8 mouse cellular contexts compared by ENCODE assay signal in genomic region chr3:51276421-51277111, GRCm38 (mm10). TPM values are rescaled to one million over a fixed set of nuclear protein-coding genes. Genes with fewer than 3 reads are reported as not detected.
DNase-seq lines count a peak whose midpoint lies in the region; ATAC-seq lines count a peak whose summit lies in the region.

No protein-coding gene starts in this region.

- H3K27ac ChIP-seq in kidney, embryonic 14.5 days (ENCODE audit: low read depth, low read length) = peak overlapping the region; percentile 99
- H3K27ac ChIP-seq in forebrain, embryonic 13.5 days = peak overlapping the region; percentile 92
- peak overlapping the region; percentile 85 for H3K27ac ChIP-seq in hindbrain, embryonic 16.5 days (ENCODE audit: low read depth, low read length)
- H3K27ac ChIP-seq in limb, embryonic 15.5 days = peak overlapping the region; percentile 99
- H3K27ac ChIP-seq in midbrain, embryonic 14.5 days (replicated peaks; ENCODE audit: low read depth, low read length) = peak overlapping the region; percentile 92
- peak overlapping the region; percentile 100 for H3K27ac ChIP-seq in stomach, embryonic 16.5 days (ENCODE audit: low read length)

- no peak for DNase-seq in kidney, adult 9 months
- peak; percentile 72 for DNase-seq in adrenal gland, postnatal 10 days
- peak; percentile 65 for DNase-seq in midbrain, embryonic 14.5 days

- peak overlapping the region; percentile 99 for H3K4me3 ChIP-seq in kidney, embryonic 14.5 days (ENCODE audit: low read length)
- peak overlapping the region; percentile 97 for H3K4me3 ChIP-seq in forebrain, embryonic 13.5 days
- H3K4me3 ChIP-seq in hindbrain, embryonic 16.5 days (ENCODE audit: low read length) = peak overlapping the region; percentile 88
- H3K4me3 ChIP-seq in limb, embryonic 15.5 days = peak overlapping the region; percentile 96
- H3K4me3 ChIP-seq in midbrain, embryonic 14.5 days (replicated peaks; ENCODE audit: low read depth, low read length) = peak overlapping the region; percentile 96
- H3K4me3 ChIP-seq in stomach, embryonic 16.5 days (replicated peaks; ENCODE audit: low read length) = peak overlapping the region; percentile 96

- H3K27me3 ChIP-seq in kidney, embryonic 14.5 days (ENCODE audit: control insufficient read depth, insufficient read depth, low read length) = no peaks in the 10 kb centered on the region
- no peaks in the 10 kb centered on the region for H3K27me3 ChIP-seq in forebrain, embryonic 13.5 days
- H3K27me3 ChIP-seq in hindbrain, embryonic 16.5 days (replicated peaks; ENCODE audit: control insufficient read depth, insufficient read depth, low read length) = no peaks in the 10 kb centered on the region
- H3K27me3 ChIP-seq in limb, embryonic 15.5 days = no peaks in the 10 kb centered on the region
- no peaks in the 10 kb centered on the region for H3K27me3 ChIP-seq in midbrain, embryonic 14.5 days (ENCODE audit: control insufficient read depth, insufficient read depth, low read length)
- no peaks in the 10 kb centered on the region for H3K27me3 ChIP-seq in stomach, embryonic 16.5 days (ENCODE audit: control insufficient read depth, insufficient read depth, low read length)

- peak; percentile 54 for ATAC-seq in kidney, embryonic 14.5 days (ENCODE audit: low FRiP score, low TSS enrichment)
- peak; percentile 25 for ATAC-seq in forebrain, embryonic 13.5 days
- peak; percentile 19 for ATAC-seq in hindbrain, embryonic 16.5 days
- ATAC-seq in limb, embryonic 15.5 days (ENCODE audit: insufficient number of reproducible peaks, low FRiP score, low TSS enrichment, low read depth) = peak; percentile 40; the same call in 1 of the 2 replicates
- peak; percentile 28 for ATAC-seq in midbrain, embryonic 14.5 days (ENCODE audit: low FRiP score, low TSS enrichment)
- peak; percentile 11; the same call in 1 of the 2 replicates for ATAC-seq in stomach, embryonic 16.5 days (ENCODE audit: insufficient read depth, low FRiP score)

- H3K4me1 ChIP-seq in kidney, embryonic 14.5 days (ENCODE audit: control insufficient read depth, insufficient read depth, low read length) = peaks cover 4% of the 10 kb centered on the region; the same call in 1 of the 2 replicates
- H3K4me1 ChIP-seq in forebrain, embryonic 13.5 days = peaks cover 23% of the 10 kb centered on the region
- H3K4me1 ChIP-seq in hindbrain, embryonic 16.5 days (ENCODE audit: control insufficient read depth, insufficient read depth, low read depth, low read length) = peaks cover 9% of the 10 kb centered on the region
- peaks cover 11% of the 10 kb centered on the region; the same call in 1 of the 2 replicates for H3K4me1 ChIP-seq in limb, embryonic 15.5 days
- peaks cover 17% of the 10 kb centered on the region for H3K4me1 ChIP-seq in midbrain, embryonic 14.5 days (ENCODE audit: control insufficient read depth, insufficient read depth, low read length)
- H3K4me1 ChIP-seq in stomach, embryonic 16.5 days (ENCODE audit: control insufficient read depth, insufficient read depth, low read length) = peaks cover 7% of the 10 kb centered on the region

- H3K9me3 ChIP-seq in kidney, embryonic 14.5 days (ENCODE audit: control insufficient read depth, low read length) = no peaks in the 10 kb centered on the region
- H3K9me3 ChIP-seq in forebrain, embryonic 13.5 days (replicated peaks) = no peaks in the 10 kb centered on the region
- no peaks in the 10 kb centered on the region for H3K9me3 ChIP-seq in hindbrain, embryonic 16.5 days (ENCODE audit: control insufficient read depth, low read length)
- H3K9me3 ChIP-seq in limb, embryonic 15.5 days = no peaks in the 10 kb centered on the region
- H3K9me3 ChIP-seq in midbrain, embryonic 14.5 days (ENCODE audit: control insufficient read depth, low read length) = no peaks in the 10 kb centered on the region
- no peaks in the 10 kb centered on the region for H3K9me3 ChIP-seq in stomach, embryonic 16.5 days (replicated peaks; ENCODE audit: control insufficient read depth, low read length)

- under 1% methylated on average over 57 of the region's 93 CpGs for WGBS in kidney, embryonic 14.5 days
- WGBS in forebrain, embryonic 13.5 days = 1% methylated on average over 73 of the region's 93 CpGs
- under 1% methylated on average over 48 of the region's 93 CpGs for WGBS in hindbrain, embryonic 16.5 days
- WGBS in limb, embryonic 15.5 days = under 1% methylated on average over 75 of the region's 93 CpGs
- WGBS in midbrain, embryonic 14.5 days = under 1% methylated on average over 84 of the region's 93 CpGs
- under 1% methylated on average over 92 of the region's 93 CpGs for WGBS in stomach, embryonic 16.5 days

- H3K36me3 ChIP-seq in kidney, embryonic 14.5 days (ENCODE audit: control insufficient read depth, insufficient read depth, low read length) = no peaks in the 10 kb centered on the region
- H3K36me3 ChIP-seq in forebrain, embryonic 13.5 days (ENCODE audit: poor library complexity, severe bottlenecking) = no peaks in the 10 kb centered on the region
- no peaks in the 10 kb centered on the region for H3K36me3 ChIP-seq in hindbrain, embryonic 16.5 days (ENCODE audit: control insufficient read depth, insufficient read depth, low read length)
- no peaks in the 10 kb centered on the region for H3K36me3 ChIP-seq in limb, embryonic 15.5 days
- no peaks in the 10 kb centered on the region for H3K36me3 ChIP-seq in midbrain, embryonic 14.5 days (ENCODE audit: control insufficient read depth, insufficient read depth, low read length)
- no peaks in the 10 kb centered on the region for H3K36me3 ChIP-seq in stomach, embryonic 16.5 days (ENCODE audit: control insufficient read depth, insufficient read depth, low read length)

- peak overlapping the region; percentile 56 for H3K4me2 ChIP-seq in kidney, embryonic 14.5 days (replicated peaks; ENCODE audit: low read depth, low read length)
- peak overlapping the region; percentile 81 for H3K4me2 ChIP-seq in forebrain, embryonic 13.5 days
- H3K4me2 ChIP-seq in hindbrain, embryonic 16.5 days (ENCODE audit: low read length) = peak overlapping the region; percentile 60
- peak overlapping the region; percentile 56 for H3K4me2 ChIP-seq in limb, embryonic 15.5 days
- peak overlapping the region; percentile 79 for H3K4me2 ChIP-seq in midbrain, embryonic 14.5 days (ENCODE audit: low read length)
- peak overlapping the region; percentile 78 for H3K4me2 ChIP-seq in stomach, embryonic 16.5 days (ENCODE audit: low read depth, low read length)

- peak overlapping the region; percentile 93 for H3K9ac ChIP-seq in kidney, embryonic 14.5 days (ENCODE audit: low read depth, low read length)
- peak overlapping the region; percentile 91 for H3K9ac ChIP-seq in forebrain, embryonic 13.5 days
- peak overlapping the region; percentile 82 for H3K9ac ChIP-seq in hindbrain, embryonic 16.5 days (ENCODE audit: low read depth, low read length)
- peak overlapping the region; percentile 95 for H3K9ac ChIP-seq in limb, embryonic 15.5 days
- peak overlapping the region; percentile 79 for H3K9ac ChIP-seq in midbrain, embryonic 14.5 days (replicated peaks; ENCODE audit: low read length)
- H3K9ac ChIP-seq in stomach, embryonic 16.5 days (ENCODE audit: low read length) = peak overlapping the region; percentile 97

RNA-seq across cellular contexts. Expression of gene Noct, which starts 52.3 kb away (rescaled TPM):
- 8.0 and 10.4 TPM in 2 replicates for polyA plus RNA-seq in kidney, embryonic 14.5 days (2014; fragmentation: Nextera tagmentation; extraction: Ambion mirVana)
- total RNA-seq in adrenal gland, postnatal 10 days (2021) = 10 to 100 TPM; 24.7 to 60.6 TPM
- polyA plus RNA-seq in forebrain, embryonic 13.5 days (2015; fragmentation: Nextera tagmentation; extraction: Ambion mirVana) = 13.4 and 13.9 TPM in 2 replicates
- 28.8 and 29.3 TPM in 2 replicates for polyA plus RNA-seq in hindbrain, embryonic 16.5 days (2015; fragmentation: Nextera tagmentation; extraction: Ambion mirVana)
- 7.6 and 8.7 TPM in 2 replicates for polyA plus RNA-seq in limb, embryonic 15.5 days (2015; fragmentation: Nextera tagmentation; extraction: Ambion mirVana)
- 27.9 and 31.7 TPM in 2 replicates for polyA plus RNA-seq in midbrain, embryonic 14.5 days (2014; fragmentation: Nextera tagmentation; extraction: Ambion mirVana)
- polyA plus RNA-seq in stomach, embryonic 16.5 days (2015; fragmentation: Nextera tagmentation; extraction: Ambion mirVana) = 5.7 and 6.3 TPM in 2 replicates
